Mouse (Mus musculus): ENCODE measurements around the gene Galnt13.
"Not testable (repeated sequence)": the region's sequence is repeated elsewhere in the genome, so short reads cannot be mapped to it uniquely, and the experiment has no call there.

The Galnt13 gene

DNA sequence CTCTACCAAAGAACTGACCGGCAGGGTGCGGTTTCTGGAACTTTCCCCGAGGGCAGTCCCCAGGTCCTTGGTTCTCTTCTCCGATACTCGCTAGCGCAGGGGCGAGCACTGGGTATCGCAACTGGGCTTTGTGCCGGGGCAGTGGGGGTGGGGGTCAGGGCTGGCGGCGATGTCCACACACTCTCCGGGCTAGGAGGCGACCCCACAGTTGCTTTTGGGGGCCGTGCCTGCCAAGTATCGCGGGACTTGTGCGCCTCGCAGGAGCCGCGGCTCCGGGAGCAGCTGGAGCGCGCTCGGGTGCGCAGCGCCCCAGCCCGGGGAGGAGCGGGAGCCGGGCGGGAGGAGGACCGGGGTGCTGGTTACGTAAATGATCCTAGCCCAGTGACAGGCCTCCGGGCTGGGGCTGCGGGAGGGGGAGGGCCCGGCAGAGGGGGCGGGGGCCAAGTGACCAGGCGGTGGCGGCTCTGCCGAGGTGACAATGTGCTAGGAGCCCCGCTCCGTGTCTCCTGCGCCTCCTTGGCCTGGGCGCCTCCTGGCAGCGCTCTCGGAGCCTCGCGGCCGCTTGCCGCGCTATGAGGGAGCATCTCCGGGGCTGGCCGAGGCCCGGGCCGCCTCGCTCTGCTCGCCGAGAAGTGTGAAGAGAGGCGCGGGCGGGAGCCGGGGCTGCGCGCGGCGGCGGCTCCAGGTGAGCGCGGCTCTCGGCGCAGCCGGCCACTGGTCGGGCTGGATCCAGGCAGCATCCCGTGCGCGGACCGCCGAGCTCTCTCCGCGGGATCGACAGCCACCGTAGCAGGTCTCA, at the start of gene Galnt13:
TSS of gene Galnt13 (plus strand) at position 381 of the 799 bp plus-strand sequence.
- no peak for DNase-seq (ENCODE audit: extremely low read depth, low read depth)

DNA sequence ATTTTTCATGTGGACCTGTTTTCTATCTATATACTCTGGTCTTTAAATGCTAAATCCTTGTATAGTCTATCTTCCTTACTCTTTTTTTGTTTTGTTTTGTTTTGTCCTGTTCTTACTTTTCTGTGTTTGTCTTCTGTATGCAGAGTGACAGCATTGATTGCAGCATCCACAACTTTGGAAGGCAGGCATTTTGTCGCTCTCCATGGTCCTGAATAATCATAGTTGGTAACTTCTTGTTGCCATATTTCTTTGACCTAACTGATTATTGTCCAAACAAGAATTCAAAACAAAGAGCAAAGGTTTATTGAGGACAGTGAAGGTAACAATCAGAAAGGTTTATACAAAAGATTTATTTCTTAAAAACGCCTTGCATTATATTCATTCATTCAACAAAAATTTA, 5.1 kb upstream of the Galnt13 start:
- no peak for DNase-seq (ENCODE audit: extremely low read depth, low read depth)

GRCm38 (mm10) chr2:54435380-54435779, 737 bp upstream of the Galnt13 start:
- DNase-seq (ENCODE audit: extremely low read depth, low read depth), result no peak

- no peak for DNase-seq (ENCODE audit: extremely low read depth, low read depth)
Measured at GRCm38 (mm10) chr2:54436736-54437500, 801 bp downstream of the Galnt13 start.

- no peak for DNase-seq (ENCODE audit: extremely low read depth, low read depth)
Measured at GRCm38 (mm10) chr2:54437501-54437830, 1.3 kb downstream of the Galnt13 start.

DNA sequence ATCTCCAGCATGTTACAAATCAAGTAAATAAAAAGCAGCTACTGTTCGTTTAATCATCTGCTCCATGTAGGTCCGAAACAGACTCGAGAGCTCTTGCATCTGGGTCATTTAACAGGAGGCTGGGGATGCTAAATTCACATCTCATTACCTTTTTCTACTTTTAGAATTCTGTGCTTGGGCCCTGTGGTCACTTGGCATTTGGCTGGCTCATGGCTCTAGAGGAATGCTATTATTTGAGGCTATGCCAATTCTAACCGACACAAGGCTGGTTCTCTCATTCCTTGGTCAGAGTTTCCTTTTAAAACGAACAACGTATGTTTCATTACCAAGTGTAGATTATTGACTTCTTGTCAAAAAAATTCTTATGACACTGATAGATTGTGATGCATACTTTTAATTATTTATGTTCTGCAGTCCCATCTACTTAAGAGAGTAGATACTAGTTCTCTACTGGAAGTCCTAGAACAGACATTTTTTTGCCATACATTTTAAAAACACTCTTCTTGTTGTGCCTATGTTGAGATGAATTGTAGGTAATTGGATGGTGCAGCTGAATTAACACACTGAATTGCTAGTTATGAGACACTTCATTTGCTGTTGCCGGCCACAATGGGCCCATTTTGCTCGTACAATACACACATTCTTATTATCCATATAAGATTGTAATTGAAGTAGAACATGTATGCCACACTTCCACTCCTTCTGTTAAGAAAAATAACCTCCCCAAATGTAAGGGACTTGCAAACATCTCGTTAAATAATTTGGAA, 6.8 kb downstream of the Galnt13 start:
- DNase-seq (ENCODE audit: extremely low read depth, low read depth), result no peak

GRCm38 (mm10) chr2:54483426-54483825, 47.3 kb downstream of the Galnt13 start:
- no peak for DNase-seq (ENCODE audit: extremely low read depth, low read depth)

- DNase-seq (ENCODE audit: extremely low read depth, low read depth), result no peak
Measured at GRCm38 (mm10) chr2:54522989-54523388, 86.9 kb downstream of the Galnt13 start.

DNA sequence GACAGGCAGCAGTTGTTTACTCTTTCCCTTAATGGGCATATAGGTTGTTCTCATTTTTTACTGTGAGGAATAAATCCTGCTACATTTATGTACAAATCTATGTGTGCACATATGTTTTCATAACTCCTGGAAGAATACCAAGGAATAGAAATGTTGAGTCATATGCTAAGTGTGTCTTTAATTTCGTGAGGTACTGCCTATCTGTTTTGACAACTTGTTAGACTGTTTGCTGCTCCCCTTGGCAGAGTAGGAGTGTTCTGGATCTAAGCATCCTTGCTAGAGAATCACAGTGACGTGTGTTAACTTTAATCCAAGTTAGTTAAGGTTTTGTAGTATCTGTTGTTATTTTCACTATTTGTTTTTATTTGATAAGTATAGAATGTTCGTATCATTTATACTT, 91.0 kb downstream of the Galnt13 start:
- no peak for DNase-seq (ENCODE audit: extremely low read depth, low read depth)

- no peak for DNase-seq (ENCODE audit: extremely low read depth, low read depth)
Measured at GRCm38 (mm10) chr2:54558357-54559153, 122.4 kb downstream of the Galnt13 start.

- no peak for DNase-seq (ENCODE audit: extremely low read depth, low read depth)
Measured at GRCm38 (mm10) chr2:54565068-54565467, 129.0 kb downstream of the Galnt13 start.

DNA sequence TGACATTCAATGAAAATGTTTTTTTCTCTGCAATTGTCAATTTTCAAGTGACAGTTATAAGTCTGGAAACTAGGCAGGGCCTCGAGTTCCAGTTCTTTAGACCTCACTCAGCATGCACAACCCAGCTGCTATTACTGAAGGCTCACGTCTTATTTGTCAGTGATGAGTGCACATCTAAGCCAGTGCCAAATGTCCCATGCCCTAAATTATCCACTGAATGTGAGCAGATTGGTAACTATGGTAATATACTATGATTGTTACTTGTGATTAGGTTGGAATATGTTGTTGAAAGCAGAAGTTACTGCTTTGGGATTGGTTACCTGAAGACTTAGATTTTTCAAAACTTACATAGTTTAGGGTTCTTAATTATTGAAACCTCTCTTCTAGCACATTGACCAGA, 131.1 kb downstream of the Galnt13 start:
- no peak for DNase-seq (ENCODE audit: extremely low read depth, low read depth)

DNA sequence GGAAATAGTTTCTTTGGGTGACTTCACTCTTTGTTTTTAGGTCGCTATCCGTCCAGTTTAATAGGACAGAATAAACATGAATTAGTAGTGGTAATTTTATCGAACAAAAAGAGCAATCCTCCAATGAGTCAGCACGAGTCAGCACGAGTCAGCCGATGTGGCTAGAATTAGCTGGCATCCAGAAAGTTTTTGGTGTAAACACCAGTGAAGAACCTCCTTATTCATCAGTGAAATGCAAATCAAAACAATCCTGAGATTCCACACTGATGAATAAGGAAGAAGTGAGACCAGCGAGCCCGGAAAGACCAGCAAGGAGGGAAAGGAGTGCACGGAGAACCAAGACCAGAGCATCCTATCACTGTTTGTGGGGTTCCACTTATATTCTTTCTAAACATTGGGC, 131.5 kb downstream of the Galnt13 start:
- no peak for DNase-seq (ENCODE audit: extremely low read depth, low read depth)

GRCm38 (mm10) chr2:54713817-54714216, 277.7 kb downstream of the Galnt13 start:
- DNase-seq (ENCODE audit: extremely low read depth, low read depth), result not testable (repeated sequence)

GRCm38 (mm10) chr2:54751232-54751631, 315.1 kb downstream of the Galnt13 start:
- no peak for DNase-seq (ENCODE audit: extremely low read depth, low read depth)

DNA sequence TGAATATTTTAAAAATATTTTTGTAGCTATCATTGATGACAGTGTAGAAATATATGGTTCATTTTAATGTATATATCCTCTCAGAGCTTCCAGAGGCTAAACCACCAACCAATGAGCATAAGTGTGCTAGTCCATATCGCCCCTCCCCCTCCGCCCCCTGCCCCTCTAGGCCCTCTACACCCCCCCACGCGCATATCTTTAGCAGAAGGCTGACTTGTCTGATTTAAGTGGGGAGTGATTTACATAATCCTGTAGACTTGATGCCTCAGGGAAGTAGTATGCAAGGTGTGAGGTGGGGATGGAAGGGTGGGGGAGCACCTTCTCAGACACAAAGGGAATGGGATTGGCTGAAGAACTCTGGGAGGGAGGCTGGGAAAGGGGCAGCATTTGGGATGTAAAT, 323.7 kb downstream of the Galnt13 start:
- no peak for DNase-seq (ENCODE audit: extremely low read depth, low read depth)

DNA sequence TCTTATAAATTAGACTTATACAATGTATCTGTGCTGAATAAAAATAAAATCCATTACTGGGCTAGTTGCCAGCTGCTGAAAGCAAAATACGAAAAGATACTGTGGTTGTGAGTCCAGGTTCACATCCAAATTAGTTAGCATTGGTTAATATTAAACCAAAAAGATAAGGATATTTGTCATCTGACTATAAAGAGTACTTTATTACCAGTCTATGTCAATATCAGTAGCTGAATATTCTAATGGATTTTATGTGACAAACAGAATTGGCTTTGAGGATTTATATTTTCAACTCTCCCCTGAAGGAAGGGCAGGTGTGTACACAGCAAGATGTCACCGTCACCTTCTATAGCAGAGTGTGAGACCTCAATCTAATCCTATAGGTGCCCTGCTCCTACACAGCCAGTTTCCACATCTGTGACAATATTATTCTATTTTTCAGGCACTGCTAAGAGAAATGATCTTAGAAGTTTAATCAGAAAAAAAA, 342.7 kb downstream of the Galnt13 start:
- DNase-seq (ENCODE audit: extremely low read depth, low read depth), result no peak

GRCm38 (mm10) chr2:54813670-54814256, 377.6 kb downstream of the Galnt13 start:
- DNase-seq (ENCODE audit: extremely low read depth, low read depth), result no peak

- no peak for DNase-seq (ENCODE audit: extremely low read depth, low read depth)
Measured at GRCm38 (mm10) chr2:54841245-54841644, 405.1 kb downstream of the Galnt13 start.

DNA sequence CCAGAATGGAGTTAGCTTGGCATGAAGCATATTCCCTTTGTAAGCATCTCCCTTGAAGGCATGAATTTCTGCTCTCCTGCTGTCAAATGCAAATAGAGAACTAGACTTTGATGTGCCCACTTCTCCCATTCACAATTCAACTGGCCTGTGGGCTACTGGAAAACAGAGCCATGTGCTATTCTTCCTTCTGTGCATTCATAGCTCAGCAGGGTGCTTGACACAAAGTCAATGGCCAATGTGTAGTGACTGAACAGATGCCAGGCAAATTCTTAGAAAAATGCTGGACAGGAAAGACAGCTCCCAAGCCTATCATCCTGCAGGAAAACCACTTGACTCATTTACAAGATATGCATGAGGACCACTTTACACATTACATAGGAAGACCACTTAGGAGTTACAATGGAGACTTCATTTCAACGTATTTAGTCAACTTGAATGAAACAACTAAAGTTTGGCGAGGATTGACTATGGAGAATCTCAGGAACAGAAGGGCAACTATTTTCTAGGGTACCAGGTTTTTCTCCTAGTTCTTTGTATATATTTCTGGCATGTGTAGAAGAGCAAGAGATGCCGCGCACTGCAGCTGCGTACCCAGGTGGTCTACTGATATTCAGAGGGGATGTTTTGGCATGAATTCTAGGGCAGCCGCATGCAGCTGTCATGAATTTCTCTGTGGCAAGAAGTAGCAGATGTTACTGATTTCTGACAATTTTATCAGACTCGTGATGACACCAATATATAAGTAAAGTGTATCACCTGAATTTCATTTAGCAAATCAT, 470.4 kb downstream of the Galnt13 start:
- no peak for DNase-seq (ENCODE audit: extremely low read depth, low read depth)

Data from MEL-GATA-1-ER (cell line).